Mouse (Mus musculus) erythroblast, embryonic 14.5 days (primary cell): Measurements from ENCODE around the gene Lap3. TPM values are rescaled to one million over a fixed set of nuclear protein-coding genes. Genes with fewer than 3 reads are reported as not detected.

Source experiments
- H3K27me3 ChIP-seq: 2 replicates; pipeline ENCODE4 v1.6.1; 2012; ENCODE audit warnings: inconsistent platforms; ENCODE audit not compliant: control insufficient read depth
- H3K36me3 ChIP-seq: 2 replicates; pipeline ENCODE4 v1.6.1; 2012; ENCODE audit warnings: mild to moderate bottlenecking, inconsistent platforms; ENCODE audit not compliant: control insufficient read depth
- H3K4me1 ChIP-seq: 2 replicates; pipeline ENCODE4 v1.6.1; 2012; ENCODE audit warnings: inconsistent platforms; ENCODE audit not compliant: control insufficient read depth
- H3K4me3 ChIP-seq: replicated peaks from 2 replicates; pipeline ENCODE3; 2012; ENCODE audit warnings: moderate library complexity, mild to moderate bottlenecking, inconsistent platforms
- H3K9me3 ChIP-seq: 2 replicates; pipeline ENCODE4 v1.6.1; 2012; ENCODE audit warnings: low read length, inconsistent platforms, mixed read lengths; ENCODE audit not compliant: control insufficient read depth
- GATA1 ChIP-seq: IDR thresholded peaks from 2 replicates; pipeline ENCODE4 v1.6.1; 2012; ENCODE audit warnings: low read length, inconsistent platforms, mixed read lengths
- TAL1 ChIP-seq: IDR thresholded peaks from 3 replicates; pipeline ENCODE4 v1.6.1; 2012; ENCODE audit warnings: low read length, inconsistent platforms, mixed read lengths
- polyA plus RNA-seq: library from polyadenylated mRNA; stranded (reverse); fragments of >175 nt; gene quantifications from 2 replicates; pipeline ENCODE4 v1.2.3, GENCODE M21; 2012

The Lap3 gene
- polyA plus RNA-seq = 0.49 and 0.70 TPM in 2 replicates

DNA sequence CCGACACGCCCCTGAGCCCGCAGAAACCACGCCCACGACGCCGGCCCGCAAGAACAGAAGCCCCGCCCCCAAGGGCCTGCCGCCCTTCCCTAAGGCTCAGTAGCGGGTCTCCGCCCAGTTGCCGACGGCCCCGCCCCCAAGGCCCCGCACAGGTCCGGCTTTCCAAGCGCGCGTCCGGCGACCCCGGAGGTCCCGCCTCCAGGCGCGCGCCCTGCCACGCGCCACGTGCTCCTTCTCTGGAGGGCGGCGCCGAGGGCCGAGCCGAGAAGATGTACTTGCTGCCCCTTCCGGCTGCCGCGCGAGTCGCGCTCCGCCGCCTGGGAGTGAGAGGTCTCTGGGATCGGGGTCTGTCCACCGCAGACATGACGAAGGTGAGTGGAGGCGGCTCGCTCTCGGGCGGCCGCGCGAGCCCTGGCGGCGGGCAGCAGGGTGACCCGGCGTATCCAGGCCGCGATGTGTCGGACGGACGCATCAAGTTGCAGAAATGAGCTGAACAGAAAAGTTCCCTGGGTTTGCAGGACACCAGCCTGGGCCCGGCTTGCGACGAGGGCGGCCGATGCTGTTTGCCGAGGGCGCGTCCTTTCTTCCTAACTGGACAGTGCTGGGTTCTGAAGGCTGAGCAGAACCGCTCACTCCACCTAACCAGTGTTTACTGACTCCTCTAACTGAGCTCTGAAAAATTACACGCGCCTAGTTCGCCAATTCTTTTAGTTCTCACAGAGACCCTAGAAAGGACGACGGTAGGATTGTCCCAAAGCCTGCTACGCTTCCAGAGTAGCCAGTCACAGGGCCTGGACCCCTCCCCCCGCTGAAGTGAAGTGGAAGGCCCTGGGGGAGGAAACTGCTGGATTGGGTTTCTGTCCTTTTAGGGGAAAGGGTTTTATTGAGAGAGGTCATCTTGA lies at the start of gene Lap3:
TSS of gene Lap3 (plus strand) at position 184 of the 902 bp plus-strand sequence.
- peaks cover 20% of the 10 kb centered on the region for H3K36me3 ChIP-seq
- TF ChIP-seq TAL1 = no peak
- TF ChIP-seq GATA1 = no peak
- peaks cover 21% of the 10 kb centered on the region for H3K4me1 ChIP-seq
- H3K4me3 ChIP-seq = peak within 1 kb of the TSS; percentile 74
- peaks cover 9% of the 10 kb centered on the region for H3K27me3 ChIP-seq
- no peaks in the 10 kb centered on the region for H3K9me3 ChIP-seq

DNA sequence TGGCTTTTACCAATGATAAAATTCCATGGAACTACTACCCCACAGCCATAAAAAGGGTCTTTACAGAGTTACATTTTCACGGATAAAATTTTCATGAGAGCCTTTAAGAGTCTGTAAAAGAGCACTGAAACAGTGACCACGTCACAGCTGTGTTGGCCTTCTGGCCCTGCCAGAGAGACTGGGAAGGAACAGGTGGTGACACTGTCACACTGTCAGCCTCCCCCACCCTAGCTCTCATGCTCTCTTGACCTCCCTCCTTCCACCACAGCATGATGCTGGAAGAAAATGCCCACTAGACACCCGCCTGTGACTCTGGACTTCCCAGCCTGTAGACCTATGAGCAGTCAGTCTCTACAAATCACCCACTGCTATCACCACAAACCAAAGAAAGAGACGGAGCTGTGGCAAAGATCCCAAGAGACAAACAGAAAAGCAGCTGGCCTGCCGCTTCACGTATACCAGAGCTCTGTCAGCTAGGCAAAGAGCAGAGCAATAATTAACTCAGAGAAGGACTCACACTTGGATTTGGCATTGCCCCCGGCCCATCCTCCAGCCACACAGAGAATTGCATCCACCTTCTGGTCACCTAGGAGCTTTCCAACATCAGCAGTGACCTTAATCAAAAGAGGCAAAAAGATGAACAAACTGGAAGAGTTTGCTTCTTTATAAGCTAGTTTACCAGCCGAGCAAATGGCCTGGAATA lies 48.9 kb upstream of the Lap3 start:
- Histone ChIP-seq H3K27me3 (no peaks in the 10 kb centered on the region), H3K36me3 (peaks cover 2% of the 10 kb centered on the region; the same call in 1 of the 2 replicates), H3K4me1 (peaks cover 8% of the 10 kb centered on the region), H3K4me3 (no peak overlapping the region), H3K9me3 (no peaks in the 10 kb centered on the region)
- no peak for TF ChIP-seq TAL1
- no peak for TF ChIP-seq GATA1

DNA sequence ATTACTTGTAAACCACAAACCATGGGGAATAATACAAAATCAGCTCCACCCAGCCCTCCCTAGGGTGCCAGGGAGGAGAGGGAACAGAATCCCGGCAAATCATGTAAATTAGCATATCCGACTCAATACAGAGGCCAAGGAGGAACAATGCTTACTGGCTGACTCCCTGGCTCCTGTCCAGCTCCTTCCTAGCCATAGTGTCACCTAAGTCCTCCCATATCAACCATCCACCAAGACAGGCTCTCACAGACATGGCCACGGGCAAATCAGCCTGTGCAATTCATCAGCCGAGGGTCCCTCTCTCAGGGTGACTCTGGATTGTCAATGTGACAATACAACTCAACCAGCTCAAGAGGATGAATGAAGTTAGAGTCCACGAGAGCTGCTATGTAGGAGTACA lies 44.5 kb upstream of the Lap3 start:
- H3K27me3 ChIP-seq = peaks cover 2% of the 10 kb centered on the region; the same call in 1 of the 2 replicates
- H3K9me3 ChIP-seq = no peaks in the 10 kb centered on the region
- peaks cover 25% of the 10 kb centered on the region for H3K4me1 ChIP-seq
- TF ChIP-seq TAL1 (no peak), GATA1 (no peak)
- H3K36me3 ChIP-seq = no peaks in the 10 kb centered on the region; the same call in 1 of the 2 replicates
- H3K4me3 ChIP-seq = no peak overlapping the region

DNA sequence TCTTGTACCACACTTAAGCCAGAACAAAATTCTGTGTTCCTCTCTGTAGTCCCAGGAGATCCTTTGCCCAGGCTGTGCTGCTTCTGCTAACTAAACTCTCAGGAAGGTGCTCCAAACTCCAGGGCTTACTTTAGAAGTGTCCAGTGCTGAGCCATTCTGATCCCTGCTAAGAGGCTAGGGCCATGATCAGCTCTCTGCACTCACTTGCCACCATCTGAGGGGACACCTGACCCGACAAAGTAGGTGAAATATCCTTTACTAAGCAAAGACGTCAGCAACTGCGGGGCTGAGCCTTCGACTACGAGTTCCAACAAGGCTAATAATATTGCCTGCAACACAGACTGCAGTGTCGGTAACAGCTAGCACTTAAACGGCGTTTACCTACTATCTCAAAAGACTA lies 44.0 kb upstream of the Lap3 start:
- H3K27me3 ChIP-seq = peaks cover 3% of the 10 kb centered on the region; the same call in 1 of the 2 replicates
- peaks cover 25% of the 10 kb centered on the region for H3K4me1 ChIP-seq
- no peaks in the 10 kb centered on the region; the same call in 1 of the 2 replicates for H3K36me3 ChIP-seq
- TF ChIP-seq TAL1 = no peak
- no peak for TF ChIP-seq GATA1
- H3K4me3 ChIP-seq = peak overlapping the region; percentile 68
- no peaks in the 10 kb centered on the region for H3K9me3 ChIP-seq

DNA sequence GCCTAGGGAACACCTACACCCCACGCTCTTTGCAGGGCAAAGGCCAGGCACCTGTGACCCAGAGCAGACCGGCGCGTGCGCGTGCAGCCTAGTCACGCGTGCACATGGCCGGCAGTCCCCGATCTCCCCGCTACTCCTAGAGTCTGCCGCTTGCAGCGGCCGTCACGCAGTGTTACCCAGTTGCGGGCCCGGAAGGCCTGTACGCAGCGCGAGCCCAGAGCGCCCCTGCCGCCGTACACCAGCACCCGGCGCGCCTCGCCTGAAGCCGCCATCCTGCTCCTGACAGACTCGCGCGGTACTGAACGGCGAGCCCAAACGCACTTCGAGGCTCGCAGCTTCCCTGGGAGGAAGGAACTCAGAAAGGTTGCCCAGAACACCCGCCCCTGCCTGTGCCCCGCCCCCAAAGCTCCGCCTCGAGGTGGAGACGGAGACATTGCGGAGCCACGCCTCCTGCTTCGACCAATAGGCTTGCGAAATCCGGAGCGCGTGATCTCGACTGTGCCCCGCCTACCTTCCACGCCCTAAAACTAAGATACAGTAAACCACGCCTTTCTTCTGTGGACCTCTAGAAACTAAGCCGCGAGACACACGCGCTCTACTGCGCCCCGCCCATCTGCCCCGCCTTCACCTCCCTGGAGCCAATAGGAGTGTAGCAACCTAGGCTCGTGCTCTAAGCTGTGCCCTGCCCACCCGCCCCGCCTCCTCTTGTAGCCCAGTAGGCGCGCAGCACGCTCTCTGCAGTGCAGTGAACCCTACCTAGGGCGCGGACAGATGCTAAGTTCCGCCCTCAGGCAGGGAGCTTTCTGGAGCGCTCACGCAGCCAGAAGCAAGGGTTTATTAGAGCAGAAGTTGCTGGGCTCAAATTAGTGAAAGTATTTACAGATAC lies 43.1 kb upstream of the Lap3 start, which contains the start of gene Qdpr:
TSS of gene Qdpr (minus strand) at position 406 of the 886 bp plus-strand sequence.
- H3K9me3 ChIP-seq = no peaks in the 10 kb centered on the region
- no peak for TF ChIP-seq TAL1
- TF ChIP-seq GATA1 = no peak
- peak within 1 kb of the TSS; percentile 68 for H3K4me3 ChIP-seq
- no peaks in the 10 kb centered on the region; the same call in 1 of the 2 replicates for H3K36me3 ChIP-seq
- H3K27me3 ChIP-seq = peaks cover 6% of the 10 kb centered on the region
- peaks cover 25% of the 10 kb centered on the region for H3K4me1 ChIP-seq

DNA sequence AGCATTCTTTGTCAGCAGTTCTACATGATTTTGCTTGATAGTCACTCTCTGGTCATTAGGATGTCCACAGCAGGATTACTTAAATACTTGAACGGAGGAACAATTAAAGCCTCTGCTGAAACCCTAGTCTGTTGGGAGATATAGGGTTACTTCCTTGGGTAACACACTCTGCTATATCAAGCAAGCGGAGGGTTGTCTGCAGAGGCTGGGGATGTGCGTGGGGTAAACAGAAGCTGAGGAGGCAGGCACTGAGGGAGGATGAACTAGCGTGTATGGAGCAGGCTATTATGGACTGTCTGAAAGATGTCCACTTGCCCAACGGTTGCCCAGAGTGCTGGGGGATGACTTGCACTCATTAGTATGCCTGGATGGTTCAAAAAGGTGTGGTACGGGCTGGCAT lies 39.7 kb upstream of the Lap3 start, which contains the start of gene Clrn2:
TSS of gene Clrn2 (plus strand) at position 301 of the 400 bp plus-strand sequence.
- Histone ChIP-seq H3K4me1 (peaks cover 25% of the 10 kb centered on the region), H3K9me3 (no peaks in the 10 kb centered on the region), H3K36me3 (no peaks in the 10 kb centered on the region), H3K4me3 (no peak within 1 kb of the TSS), H3K27me3 (peaks cover 6% of the 10 kb centered on the region)
- TF ChIP-seq GATA1 (no peak), TAL1 (no peak)

DNA sequence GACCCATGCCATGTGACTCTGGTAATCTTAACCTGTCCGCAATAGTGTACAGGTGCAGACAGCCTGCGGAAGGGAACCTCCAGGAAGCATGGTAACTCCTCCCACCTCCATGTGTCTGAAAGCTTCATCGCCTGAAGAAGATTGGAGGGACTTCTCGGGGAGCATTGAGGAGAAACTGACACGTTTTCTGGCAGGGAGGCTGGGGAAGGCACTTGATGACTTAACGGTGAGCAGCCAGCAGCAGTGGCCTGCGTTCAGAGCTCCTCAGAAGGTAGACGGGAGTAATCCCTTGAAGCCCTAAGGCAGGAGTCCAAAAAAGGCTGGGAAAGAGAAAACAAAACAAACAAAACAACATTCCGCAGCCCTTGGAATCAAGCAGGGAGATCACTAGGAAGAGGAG lies 38.7 kb upstream of the Lap3 start:
- H3K27me3 ChIP-seq = peaks cover 6% of the 10 kb centered on the region
- TF ChIP-seq TAL1 (no peak), GATA1 (no peak)
- H3K4me1 ChIP-seq = peaks cover 15% of the 10 kb centered on the region
- no peaks in the 10 kb centered on the region for H3K9me3 ChIP-seq
- H3K36me3 ChIP-seq = no peaks in the 10 kb centered on the region
- no peak overlapping the region for H3K4me3 ChIP-seq

DNA sequence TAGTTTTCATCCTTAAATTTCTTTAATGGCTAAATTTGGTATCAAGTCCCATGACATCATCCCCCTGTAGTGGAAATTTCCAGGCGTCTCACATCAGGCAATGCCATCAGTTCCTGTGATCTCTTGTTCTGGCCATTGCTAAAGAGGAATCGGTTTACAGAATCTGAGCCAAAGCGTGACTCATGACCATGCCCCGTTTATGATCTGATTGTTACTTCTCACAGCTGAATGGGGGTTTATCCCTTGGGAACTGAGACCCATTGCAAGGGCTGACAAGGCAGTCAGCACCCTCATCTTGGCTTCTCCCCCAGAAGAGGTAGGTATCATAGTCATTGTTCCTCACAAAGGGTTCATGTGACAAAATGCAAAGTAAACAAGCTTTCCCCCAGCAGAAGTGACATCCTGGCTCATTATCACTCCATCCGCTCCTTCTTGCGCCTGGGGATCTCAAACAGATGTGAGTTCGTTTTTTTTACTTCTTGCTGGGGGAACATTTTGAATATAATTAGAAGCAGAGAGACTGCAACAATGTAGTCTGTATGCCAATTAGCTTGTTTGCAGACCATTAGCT lies 20.2 kb upstream of the Lap3 start:
- H3K27me3 ChIP-seq = peaks cover 6% of the 10 kb centered on the region
- TF ChIP-seq GATA1 (no peak), TAL1 (no peak)
- no peaks in the 10 kb centered on the region for H3K36me3 ChIP-seq
- no peaks in the 10 kb centered on the region for H3K4me1 ChIP-seq
- no peak overlapping the region for H3K4me3 ChIP-seq
- H3K9me3 ChIP-seq = no peaks in the 10 kb centered on the region
